Mouse (Mus musculus): ENCODE data around the gene Nectin1. TPM values are rescaled to one million over a fixed set of nuclear protein-coding genes. Genes with fewer than 3 reads are reported as not detected.

Nectin1 gene
- polyA plus RNA-seq, 1 experiment from 2014 or later, result 9.0 TPM

DNA sequence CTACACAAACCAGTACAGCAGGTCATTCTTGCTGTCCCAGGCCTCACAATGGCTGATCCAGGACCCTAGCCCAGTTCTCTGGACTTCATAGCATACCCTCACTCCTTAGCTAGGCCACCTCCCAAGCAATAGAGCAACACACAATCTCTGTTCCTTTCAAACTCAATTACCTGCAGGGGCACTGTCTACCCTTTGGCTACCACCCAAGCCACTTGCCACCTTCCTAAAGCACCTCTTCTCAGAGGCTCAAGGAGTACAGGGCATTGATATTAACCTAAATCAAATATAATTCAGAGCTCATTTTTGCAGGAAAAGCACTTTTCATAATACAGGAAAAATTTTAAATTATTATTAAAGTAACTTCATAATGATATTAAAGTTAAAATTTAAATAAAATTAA, 8.8 kb upstream of the Nectin1 start:
- Histone ChIP-seq H3K27ac (replicated peaks; ENCODE audit: low read depth, low read length) (no peak overlapping the region), H3K27me3 (replicated peaks; ENCODE audit: control insufficient read depth, insufficient read depth, low read length) (no peaks in the 10 kb centered on the region), H3K36me3 (ENCODE audit: control insufficient read depth, insufficient read depth, low read length) (no peaks in the 10 kb centered on the region), H3K4me3 (ENCODE audit: low read depth, low read length) (no peak overlapping the region), H3K4me1 (ENCODE audit: control insufficient read depth, insufficient read depth, low read length) (peaks cover 14% of the 10 kb centered on the region), H3K4me2 (ENCODE audit: low read depth, low read length) (no peak overlapping the region), H3K9me3 (ENCODE audit: control insufficient read depth, low read length) (no peaks in the 10 kb centered on the region), H3K9ac (ENCODE audit: low read depth, low read length) (no peak overlapping the region)
- DNase-seq (ENCODE audit: low spot score) (no peak), ATAC-seq (ENCODE audit: low read depth) (no peak)

DNA sequence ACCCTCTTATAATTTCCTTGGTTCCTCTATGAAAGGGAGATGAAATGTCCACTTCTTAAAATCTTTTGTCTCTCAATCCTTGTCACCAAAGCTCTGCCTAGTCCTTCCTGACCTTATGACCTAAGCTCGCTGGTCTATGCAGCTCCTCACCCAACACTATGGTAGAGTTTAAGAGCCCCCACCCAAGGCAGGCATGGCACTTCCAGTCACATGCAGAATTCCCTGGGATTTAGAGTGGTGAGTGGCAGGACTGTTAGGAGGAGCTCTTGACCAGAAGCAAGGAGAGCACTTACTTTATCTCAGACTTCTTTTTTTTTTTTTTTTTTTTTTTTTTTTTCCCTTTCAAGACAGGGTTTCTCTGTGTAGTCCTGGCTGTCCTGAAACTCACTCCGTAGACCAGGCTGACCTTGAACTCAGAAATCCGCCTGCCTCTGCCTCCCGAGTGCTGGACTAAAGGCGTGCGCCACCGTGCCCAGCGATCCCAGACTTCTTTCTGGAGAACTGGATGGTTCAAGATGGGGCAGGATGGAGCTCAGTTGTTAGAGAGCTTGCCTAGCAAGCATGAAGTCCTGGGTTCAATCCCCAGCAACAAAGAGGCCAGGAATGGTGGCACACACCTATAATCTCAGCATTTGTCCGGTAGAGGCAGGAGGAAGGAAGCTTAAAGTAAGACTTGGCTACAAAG, 7.6 kb upstream of the Nectin1 start:
- peaks cover 10% of the 10 kb centered on the region for H3K4me1 ChIP-seq (ENCODE audit: control insufficient read depth, insufficient read depth, low read length)
- no peaks in the 10 kb centered on the region for H3K36me3 ChIP-seq (ENCODE audit: control insufficient read depth, insufficient read depth, low read length)
- no peak overlapping the region for H3K27ac ChIP-seq (replicated peaks; ENCODE audit: low read depth, low read length)
- no peak overlapping the region for H3K4me2 ChIP-seq (ENCODE audit: low read depth, low read length)
- no peak overlapping the region for H3K9ac ChIP-seq (ENCODE audit: low read depth, low read length)
- DNase-seq (ENCODE audit: low spot score) (no peak), ATAC-seq (ENCODE audit: low read depth) (no peak)
- H3K27me3 ChIP-seq (replicated peaks; ENCODE audit: control insufficient read depth, insufficient read depth, low read length), result no peaks in the 10 kb centered on the region
- WGBS, result 92% methylated on average over 9 of the region's 9 CpGs
- H3K9me3 ChIP-seq (ENCODE audit: control insufficient read depth, low read length), result no peaks in the 10 kb centered on the region
- H3K4me3 ChIP-seq (ENCODE audit: low read depth, low read length), result no peak overlapping the region

DNA sequence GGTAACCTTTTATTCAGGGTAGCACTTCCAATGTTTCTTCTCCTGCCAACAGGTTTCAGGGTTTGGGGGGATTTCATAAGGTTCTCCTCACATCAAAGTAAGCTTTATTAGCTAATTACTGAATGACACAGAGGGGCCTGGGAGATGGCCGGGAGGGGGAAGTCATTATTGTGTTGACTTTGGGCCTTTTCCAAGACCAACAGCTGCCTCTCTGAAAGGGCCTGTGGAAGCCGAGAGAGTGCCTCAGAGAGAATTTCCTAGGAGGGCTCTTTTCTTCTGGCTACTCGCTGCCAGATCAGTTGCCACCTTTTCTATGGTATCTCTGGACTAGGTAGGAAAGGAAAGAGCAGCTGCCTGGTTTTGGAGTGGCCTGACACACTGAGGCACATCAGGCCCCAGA, 6.5 kb upstream of the Nectin1 start:
- Histone ChIP-seq H3K9me3 (ENCODE audit: control insufficient read depth, low read length) (no peaks in the 10 kb centered on the region), H3K27me3 (replicated peaks; ENCODE audit: control insufficient read depth, insufficient read depth, low read length) (no peaks in the 10 kb centered on the region), H3K4me3 (ENCODE audit: low read depth, low read length) (no peak overlapping the region), H3K27ac (replicated peaks; ENCODE audit: low read depth, low read length) (no peak overlapping the region), H3K4me1 (ENCODE audit: control insufficient read depth, insufficient read depth, low read length) (peaks cover 10% of the 10 kb centered on the region), H3K9ac (ENCODE audit: low read depth, low read length) (no peak overlapping the region), H3K36me3 (ENCODE audit: control insufficient read depth, insufficient read depth, low read length) (no peaks in the 10 kb centered on the region), H3K4me2 (ENCODE audit: low read depth, low read length) (peak overlapping the region; percentile 43)
- DNase-seq (ENCODE audit: low spot score), result no peak
- WGBS, result 13% methylated on average over 3 of the region's 3 CpGs
- no peak for ATAC-seq (ENCODE audit: low read depth)

DNA sequence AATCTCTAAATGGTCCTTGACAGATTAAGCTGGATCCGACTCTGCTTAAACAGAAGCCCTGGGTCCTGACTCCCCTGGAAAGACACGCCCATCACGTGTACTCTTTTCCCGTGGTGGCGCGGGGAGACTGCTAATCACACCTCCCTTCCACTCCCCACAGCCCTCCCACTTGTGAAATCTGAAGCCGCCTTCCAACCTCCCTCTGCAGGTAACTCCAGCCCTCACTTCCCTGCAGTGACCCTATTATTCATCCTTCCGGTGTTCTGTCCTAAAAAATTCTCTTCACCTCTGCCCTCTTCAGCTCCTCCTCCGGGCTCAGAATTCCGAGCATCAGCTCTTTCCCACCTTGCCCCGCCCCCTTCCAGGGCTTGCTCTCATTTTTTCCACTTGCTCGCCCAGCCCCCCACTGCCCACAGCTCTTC, 5.9 kb upstream of the Nectin1 start:
- DNase-seq (ENCODE audit: low spot score) (peak; percentile 80), ATAC-seq (ENCODE audit: low read depth) (peak; percentile 78)
- 2% methylated on average over 12 of the region's 12 CpGs for WGBS
- H3K9ac ChIP-seq (ENCODE audit: low read depth, low read length), result no peak overlapping the region
- H3K4me2 ChIP-seq (ENCODE audit: low read depth, low read length), result peak overlapping the region; percentile 43
- no peak overlapping the region for H3K4me3 ChIP-seq (ENCODE audit: low read depth, low read length)
- H3K27ac ChIP-seq (replicated peaks; ENCODE audit: low read depth, low read length), result no peak overlapping the region
- no peaks in the 10 kb centered on the region for H3K27me3 ChIP-seq (replicated peaks; ENCODE audit: control insufficient read depth, insufficient read depth, low read length)
- no peaks in the 10 kb centered on the region for H3K9me3 ChIP-seq (ENCODE audit: control insufficient read depth, low read length)
- H3K4me1 ChIP-seq (ENCODE audit: control insufficient read depth, insufficient read depth, low read length), result peaks cover 10% of the 10 kb centered on the region
- H3K36me3 ChIP-seq (ENCODE audit: control insufficient read depth, insufficient read depth, low read length), result no peaks in the 10 kb centered on the region

DNA sequence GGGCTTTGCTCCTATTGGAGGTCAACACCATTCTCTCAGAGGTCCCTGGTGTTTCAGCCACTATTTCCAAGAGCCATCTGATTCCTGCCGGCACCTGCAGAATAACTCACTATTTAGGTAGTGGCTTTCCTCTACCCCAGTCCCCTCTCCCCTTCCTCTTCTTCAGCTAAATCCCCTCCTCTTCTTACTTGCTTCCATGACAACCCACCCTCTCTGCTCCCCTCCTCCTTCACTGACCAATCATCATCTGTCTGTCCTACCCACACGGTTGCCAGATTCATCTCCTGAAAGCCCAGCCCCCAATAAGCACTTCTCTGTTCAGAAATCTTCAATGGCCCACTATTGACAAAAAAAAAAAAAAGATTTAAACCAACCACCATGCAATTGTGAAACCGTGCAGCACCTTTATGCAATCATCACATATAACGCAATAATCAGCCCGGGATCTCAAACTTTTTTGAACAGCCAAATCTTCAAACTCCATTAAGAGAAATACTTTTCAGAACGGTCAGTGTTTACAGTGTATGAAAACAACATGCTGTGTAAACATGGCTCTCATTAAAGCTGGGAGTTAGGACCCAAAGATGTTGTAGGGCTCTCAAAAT, 5.2 kb upstream of the Nectin1 start:
- no peaks in the 10 kb centered on the region for H3K9me3 ChIP-seq (ENCODE audit: control insufficient read depth, low read length)
- no peak overlapping the region for H3K27ac ChIP-seq (replicated peaks; ENCODE audit: low read depth, low read length)
- no peak for DNase-seq (ENCODE audit: low spot score)
- ATAC-seq (ENCODE audit: low read depth), result no peak
- H3K9ac ChIP-seq (ENCODE audit: low read depth, low read length), result no peak overlapping the region
- H3K4me3 ChIP-seq (ENCODE audit: low read depth, low read length), result no peak overlapping the region
- WGBS, result 34% methylated on average over 6 of the region's 6 CpGs
- peak overlapping the region; percentile 43; the same call in 1 of the 2 replicates for H3K4me2 ChIP-seq (ENCODE audit: low read depth, low read length)
- H3K27me3 ChIP-seq (replicated peaks; ENCODE audit: control insufficient read depth, insufficient read depth, low read length), result no peaks in the 10 kb centered on the region
- no peaks in the 10 kb centered on the region for H3K36me3 ChIP-seq (ENCODE audit: control insufficient read depth, insufficient read depth, low read length)
- peaks cover 10% of the 10 kb centered on the region for H3K4me1 ChIP-seq (ENCODE audit: control insufficient read depth, insufficient read depth, low read length)

DNA sequence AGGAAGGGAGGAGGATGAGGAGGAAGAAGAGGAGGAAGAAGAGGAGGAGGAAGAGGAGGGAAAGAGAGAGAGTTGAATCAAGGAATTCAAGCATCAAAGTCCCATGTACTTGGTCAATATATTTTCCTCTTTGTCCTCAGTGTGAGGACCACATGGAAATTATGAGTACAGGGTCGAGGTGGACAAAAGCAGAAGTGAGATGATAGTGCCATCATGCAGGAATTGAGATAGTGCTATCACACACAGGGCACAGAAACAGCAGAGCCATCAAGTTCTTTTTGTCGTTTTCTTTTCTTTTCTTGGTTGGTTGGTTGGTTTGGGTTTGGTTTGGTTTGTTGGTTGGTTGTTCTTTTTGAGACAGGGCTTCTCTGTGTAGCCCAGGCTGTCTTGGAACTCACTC, 2.5 kb upstream of the Nectin1 start:
- peaks cover 21% of the 10 kb centered on the region for H3K4me1 ChIP-seq (ENCODE audit: control insufficient read depth, insufficient read depth, low read length)
- no peak overlapping the region for H3K4me3 ChIP-seq (ENCODE audit: low read depth, low read length)
- H3K9me3 ChIP-seq (ENCODE audit: control insufficient read depth, low read length), result no peaks in the 10 kb centered on the region
- ATAC-seq (ENCODE audit: low read depth), result no peak
- no peak overlapping the region for H3K9ac ChIP-seq (ENCODE audit: low read depth, low read length)
- H3K27me3 ChIP-seq (replicated peaks; ENCODE audit: control insufficient read depth, insufficient read depth, low read length), result no peaks in the 10 kb centered on the region
- DNase-seq (ENCODE audit: low spot score), result no peak
- 81% methylated on average over 2 of the region's 2 CpGs for WGBS
- H3K4me2 ChIP-seq (ENCODE audit: low read depth, low read length), result no peak overlapping the region
- H3K27ac ChIP-seq (replicated peaks; ENCODE audit: low read depth, low read length), result no peak overlapping the region
- no peaks in the 10 kb centered on the region for H3K36me3 ChIP-seq (ENCODE audit: control insufficient read depth, insufficient read depth, low read length)

DNA sequence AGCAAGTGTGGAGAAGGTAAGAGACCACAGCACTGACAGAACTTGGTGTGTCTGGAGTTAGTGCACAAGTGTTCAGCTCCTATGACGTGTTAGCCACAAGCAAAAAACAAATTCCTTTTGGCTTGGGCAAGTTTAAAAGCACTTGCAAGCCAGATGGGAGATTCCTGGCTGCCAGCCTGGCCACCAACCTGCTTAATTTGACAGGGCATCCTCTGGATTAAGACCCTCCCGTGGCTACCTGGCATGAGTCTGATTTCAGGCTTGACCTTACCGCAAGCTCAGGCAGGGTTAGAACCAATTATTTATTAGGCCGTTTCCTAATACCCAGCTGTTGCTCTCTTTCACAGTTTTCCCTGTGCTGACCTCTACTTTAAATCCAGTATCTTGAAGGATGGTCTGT, 1.7 kb upstream of the Nectin1 start:
- Histone ChIP-seq H3K4me2 (ENCODE audit: low read depth, low read length) (no peak overlapping the region), H3K27ac (replicated peaks; ENCODE audit: low read depth, low read length) (no peak overlapping the region), H3K9ac (ENCODE audit: low read depth, low read length) (no peak overlapping the region), H3K4me1 (ENCODE audit: control insufficient read depth, insufficient read depth, low read length) (peaks cover 27% of the 10 kb centered on the region), H3K9me3 (ENCODE audit: control insufficient read depth, low read length) (no peaks in the 10 kb centered on the region), H3K36me3 (ENCODE audit: control insufficient read depth, insufficient read depth, low read length) (no peaks in the 10 kb centered on the region), H3K4me3 (ENCODE audit: low read depth, low read length) (no peak overlapping the region), H3K27me3 (replicated peaks; ENCODE audit: control insufficient read depth, insufficient read depth, low read length) (no peaks in the 10 kb centered on the region)
- 71% methylated on average over 4 of the region's 4 CpGs for WGBS
- ATAC-seq (ENCODE audit: low read depth) (no peak), DNase-seq (ENCODE audit: low spot score) (no peak)

DNA sequence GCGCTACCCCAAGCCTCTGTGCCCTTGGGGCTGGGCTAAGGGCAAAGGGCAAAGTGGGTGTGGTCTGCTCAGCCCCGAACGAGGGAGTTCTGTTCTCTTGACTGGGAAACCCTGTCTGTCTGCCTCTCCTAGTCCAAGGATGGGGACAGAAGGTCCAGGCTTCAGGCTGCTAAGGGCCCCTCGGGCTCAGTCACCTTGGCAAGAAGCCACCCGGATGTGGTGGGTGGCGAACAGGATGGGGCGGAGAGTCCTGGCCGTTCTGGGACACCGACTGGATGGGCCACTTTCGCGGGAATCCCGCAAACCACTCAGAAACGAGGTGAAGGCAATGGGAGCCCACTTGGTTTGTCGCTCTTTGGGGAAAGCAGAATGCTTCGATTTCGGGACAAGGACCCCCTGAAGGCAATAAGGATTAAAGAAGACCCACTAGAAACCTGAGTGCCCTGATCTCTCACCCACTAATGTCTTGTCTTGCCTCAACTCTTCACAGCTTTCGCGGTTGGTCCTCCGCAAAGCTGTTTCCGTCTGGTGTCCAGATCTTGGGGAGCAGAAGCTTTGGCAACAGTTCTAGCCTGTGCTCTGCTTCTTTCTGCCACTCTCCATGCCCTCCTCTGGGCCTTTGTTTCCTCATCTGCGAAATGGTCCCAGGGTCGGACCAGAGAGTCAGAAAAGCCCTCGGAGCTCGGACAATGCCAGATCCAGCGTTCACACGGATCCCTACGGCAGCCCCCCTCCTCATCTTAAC, 710 bp upstream of the Nectin1 start:
- H3K9ac ChIP-seq (ENCODE audit: low read depth, low read length), result peak overlapping the region; percentile 95
- peak overlapping the region; percentile 85 for H3K4me3 ChIP-seq (ENCODE audit: low read depth, low read length)
- H3K9me3 ChIP-seq (ENCODE audit: control insufficient read depth, low read length), result no peaks in the 10 kb centered on the region
- H3K4me1 ChIP-seq (ENCODE audit: control insufficient read depth, insufficient read depth, low read length), result peaks cover 24% of the 10 kb centered on the region
- 2% methylated on average over 27 of the region's 27 CpGs for WGBS
- H3K36me3 ChIP-seq (ENCODE audit: control insufficient read depth, insufficient read depth, low read length), result no peaks in the 10 kb centered on the region
- ATAC-seq (ENCODE audit: low read depth), result 0 out of 2 replicates have a peak, but pooled peaks have one; percentile 13
- peak overlapping the region; percentile 95 for H3K4me2 ChIP-seq (ENCODE audit: low read depth, low read length)
- H3K27ac ChIP-seq (replicated peaks; ENCODE audit: low read depth, low read length), result peak overlapping the region; percentile 95; the same call in 1 of the 2 replicates
- no peaks in the 10 kb centered on the region for H3K27me3 ChIP-seq (replicated peaks; ENCODE audit: control insufficient read depth, insufficient read depth, low read length)
- peak; percentile 84 for DNase-seq (ENCODE audit: low spot score)

All from embryonic facial prominence, embryonic 14.5 days (tissue).